9 mouse cellular contexts compared by ENCODE assay signal in the genomic region with DNA sequence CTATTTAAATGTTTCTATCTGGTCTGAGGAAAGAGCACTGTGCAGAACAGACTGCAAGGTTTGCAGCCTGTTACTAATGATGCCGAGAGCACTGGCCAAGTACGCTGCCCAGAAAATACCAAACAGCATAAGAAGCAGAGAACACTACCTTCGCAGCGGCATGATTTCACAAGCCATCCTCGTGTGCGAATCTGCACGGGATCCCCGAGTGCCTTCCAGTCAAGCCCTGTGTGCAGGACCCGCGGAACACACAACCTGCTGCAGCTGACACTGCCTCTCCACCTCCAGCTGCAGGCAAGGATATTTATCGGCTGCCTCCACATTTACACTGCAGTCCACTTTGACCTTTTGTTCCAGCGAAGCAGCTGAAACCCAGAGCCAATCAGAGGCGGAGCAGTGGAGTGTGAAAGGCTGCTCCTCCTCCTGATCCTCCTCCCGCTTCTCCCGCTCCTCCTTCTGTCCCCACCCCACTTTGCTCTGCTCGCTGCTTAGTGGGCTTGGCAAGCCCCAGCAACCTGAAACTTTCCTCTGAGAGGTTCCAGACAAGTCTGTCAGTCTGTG. TPM values are rescaled to one million over a fixed set of nuclear protein-coding genes. Genes with fewer than 3 reads are reported as not detected.
DNase-seq lines count a peak whose midpoint lies in the region; ATAC-seq and TF ChIP-seq lines count a peak whose summit lies in the region.
"Had no signal": no experiment of that assay in that cellular context is flagged by ENCODE, and none has a peak within 500 bp of the region (broad histone marks: within the 10 kb centered on the region; RNA-seq: fewer than 3 reads in every experiment).

A gene (minus strand): TSS at position 386 of the 561 bp plus-strand sequence.

- H3K4me2 ChIP-seq in heart, embryonic 14.5 days (ENCODE audit: low read length): peak within 1 kb of the TSS; percentile 71
- H3K4me2 ChIP-seq in myocyte (ENCODE audit: low read depth): peak within 1 kb of the TSS; percentile 82

- no peak within 1 kb of the TSS for H3ac ChIP-seq in myocyte (ENCODE audit: control insufficient read depth, insufficient read length)

- WGBS in forebrain, embryonic 10.5 days: under 1% methylated on average over 16 of the region's 16 CpGs
- WGBS in heart, embryonic 14.5 days: 0% methylated on average over 16 of the region's 16 CpGs
- under 1% methylated on average over 16 of the region's 16 CpGs for WGBS in liver, adult 2 months

- peak within 1 kb of the TSS; percentile 57 for H3K4me3 ChIP-seq in forebrain, embryonic 10.5 days
- H3K4me3 ChIP-seq in heart, embryonic 14.5 days (ENCODE audit: control insufficient read depth in 1 of 2, insufficient read depth in 1 of 2, low read depth in 1 of 2, low read length in 2 of 2): peak within 1 kb of the TSS; percentile 55 to 63
- peak within 1 kb of the TSS; percentile 54 for H3K4me3 ChIP-seq in liver, adult 2 months (ENCODE audit: insufficient read depth, low read depth, low read length)
- H3K4me3 ChIP-seq in myocyte: peak within 1 kb of the TSS; percentile 19

- peak within 1 kb of the TSS; percentile 77 for H3K27ac ChIP-seq in forebrain, embryonic 10.5 days
- peak within 1 kb of the TSS; percentile 67 to 71 for H3K27ac ChIP-seq in heart, embryonic 14.5 days (replicated peaks in 1 of 2; ENCODE audit: control insufficient read depth in 1 of 2, insufficient read depth in 1 of 2, low read depth in 2 of 2, low read length in 2 of 2)
- H3K27ac ChIP-seq in liver, adult 2 months (replicated peaks; ENCODE audit: insufficient read depth, low read depth, low read length): peak within 1 kb of the TSS; percentile 74

- peaks cover 8% of the 10 kb centered on the region for H3K4me1 ChIP-seq in forebrain, embryonic 10.5 days
- H3K4me1 ChIP-seq in heart, embryonic 14.5 days (ENCODE audit: control insufficient read depth in 2 of 2, insufficient read depth in 2 of 2, low read length in 2 of 2): peaks cover 3 to 8% of the 10 kb centered on the region in 2 experiments; a peak in 3 of 4 replicates
- peaks cover 8% of the 10 kb centered on the region for H3K4me1 ChIP-seq in liver, adult 2 months (ENCODE audit: control insufficient read depth, insufficient read depth, low read length)

- peak within 1 kb of the TSS; percentile 67 for H3K9ac ChIP-seq in heart, embryonic 14.5 days (ENCODE audit: low read length)
- peak within 1 kb of the TSS; percentile 64 for H3K9ac ChIP-seq in liver, adult 2 months (ENCODE audit: low read depth, low read length)

- peak; percentile 98 for ATAC-seq in heart, embryonic 14.5 days (ENCODE audit: insufficient number of reproducible peaks, insufficient read depth, low FRiP score, low read depth)
- ATAC-seq: Patski had no signal

- no peaks in the 10 kb centered on the region for H3K36me3 ChIP-seq in forebrain, embryonic 10.5 days (replicated peaks)
- no peaks in the 10 kb centered on the region for H3K36me3 ChIP-seq in heart, embryonic 14.5 days (ENCODE audit: control insufficient read depth, insufficient read depth, low read length)
- H3K36me3 ChIP-seq in liver, adult 2 months (ENCODE audit: control insufficient read depth, insufficient read depth, low read length): no peaks in the 10 kb centered on the region
- no peaks in the 10 kb centered on the region for H3K36me3 ChIP-seq in myocyte (ENCODE audit: control insufficient read depth, insufficient read depth)

- no peaks in the 10 kb centered on the region for H3K27me3 ChIP-seq in forebrain, embryonic 10.5 days (ENCODE audit: poor library complexity, severe bottlenecking)
- no peaks in the 10 kb centered on the region for H3K27me3 ChIP-seq in heart, embryonic 14.5 days (ENCODE audit: control insufficient read depth, insufficient read depth, low read length)
- no peaks in the 10 kb centered on the region for H3K27me3 ChIP-seq in liver, adult 2 months (ENCODE audit: control insufficient read depth, insufficient read depth, low read length)
- H3K27me3 ChIP-seq in myocyte (ENCODE audit: control insufficient read depth, insufficient read depth, insufficient read length): no peaks in the 10 kb centered on the region
- H3K27me3 ChIP-seq: Patski had no signal

- no peaks in the 10 kb centered on the region for H3K9me3 ChIP-seq in forebrain, embryonic 10.5 days
- no peaks in the 10 kb centered on the region for H3K9me3 ChIP-seq in heart, embryonic 14.5 days (ENCODE audit: control insufficient read depth, low read length)

- TF ChIP-seq POLR2A in liver, adult 2 months (IDR thresholded peaks at IDR 0.05; ENCODE audit: extremely low read depth, insufficient read depth, low read length): peak; percentile 95
- TF ChIP-seq POLR2A in myocyte (IDR thresholded peaks at IDR 0.05; ENCODE audit: insufficient read length, low read depth): peak; percentile 48

- H3K79me2 ChIP-seq in liver, adult 2 months (ENCODE audit: control insufficient read depth, insufficient read depth, low read length): peaks cover 7% of the 10 kb centered on the region; the same call in 1 of the 2 replicates
- H3K79me2 ChIP-seq in myocyte (ENCODE audit: control insufficient read depth, insufficient read depth): no peaks in the 10 kb centered on the region

- DNase-seq in CD4-positive helper T cell, adult 2 months (ENCODE audit: low read depth, low spot score): peak; percentile 8
- DNase-seq in c-Kit-positive CD71-negative TER-119-negative erythroid progenitor cells, embryonic 14.5 days (ENCODE audit: low read depth): peak; percentile 32
- DNase-seq in forebrain, embryonic 10.5 days (ENCODE audit: extremely low spot score, low spot score): peak; percentile 81
- DNase-seq in kidney, postnatal 10 days: peak; percentile 87
- DNase-seq in liver, adult 2 months (ENCODE audit: extremely low read depth, low read depth, low spot score): peak; percentile 99
- DNase-seq in telencephalon, adult 2 months (ENCODE audit: low read depth, low spot score): peak; percentile 90

- TF ChIP-seq CTCF in liver, adult 2 months (IDR thresholded peaks at IDR 0.05; ENCODE audit: low read depth, low read length): no peak

TF ChIP-seq in myocyte, 11 proteins besides CTCF, POLR2A, EP300 and RAD21:
- TF ChIP-seq MYOD1 (IDR thresholded peaks at IDR 0.05; ENCODE audit: control insufficient read depth in 1 of 3, insufficient read length in 2 of 3, low read depth in 2 of 3) (peak in 1 of 3 experiments; percentile 40), TCF3 (IDR thresholded peaks at IDR 0.05; ENCODE audit: insufficient read length, low read depth) (no peak), MAX (IDR thresholded peaks at IDR 0.05; ENCODE audit: low read depth) (no peak)

RNA-seq across cellular contexts. Expression of the gene that starts here (rescaled TPM):
- 2.0 and 2.9 TPM in 2 replicates for polyA plus RNA-seq in forebrain, embryonic 10.5 days (2016; fragmentation: Nextera tagmentation; extraction: Ambion mirVana)
- polyA plus RNA-seq in heart, embryonic 14.5 days (2014; fragmentation: Nextera tagmentation; extraction: Ambion mirVana): 8.9 and 9.0 TPM in 2 replicates
- 42.5 and 48.3 TPM in 2 replicates for total RNA-seq in liver, adult 2 months (2014; rRNA removed)
- polyA plus RNA-seq in liver, adult 2 months (2012; rRNA removed): 3.2 and 3.4 TPM in 2 replicates
- 0.43 TPM for polyA plus RNA-seq in myocyte (2012; fragmentation: generic; extraction: Trizol)

Comparison
In these comparisons a context has a peak if more than half of its experiments do, and no peak if none do; other contexts are left out.
1. Peak in every context shown above with its lines: DNase-seq, ATAC-seq, H3K4me3 ChIP-seq and H3K27ac ChIP-seq.
2. DNase-seq: peak in every context shown above with its lines; median percentile 99 in liver, adult 2 months; 90 in telencephalon, adult 2 months; 87 in kidney, postnatal 10 days; 81 in forebrain, embryonic 10.5 days; 32 in c-Kit-positive CD71-negative TER-119-negative erythroid progenitor cells, embryonic 14.5 days; 8 in CD4-positive helper T cell, adult 2 months.